Mouse (Mus musculus) intestine, embryonic 14.5 days (tissue): ENCODE data around the gene Gm20458. TPM values are rescaled to one million over a fixed set of nuclear protein-coding genes. Genes with fewer than 3 reads are reported as not detected.
A peak's percentile ranks its signal among the peaks of the same experiment; 100 is the strongest.

Experiments
- ATAC-seq: fragments of 200-750 bp; cut with Nextera tagmentation; replicated peaks from 2 replicates; pipeline ENCODE4 v1.8.0; 2017; ENCODE audit warnings: low read depth, moderate number of reproducible peaks, moderate TSS enrichment, moderate library complexity; ENCODE audit not compliant: low FRiP score, low TSS enrichment
- DNase-seq: peaks from one replicate; pipeline ENCODE4 v3.0.0-alpha.2; 2018; ENCODE audit warnings: low spot score
- H3K27ac ChIP-seq: fragments of 300-500 bp; sonication (generic); 2 replicates; pipeline ENCODE4 v1.5.1; 2014; ENCODE audit warnings: low read depth, mild to moderate bottlenecking, control low read depth
- H3K27me3 ChIP-seq: fragments of 300-500 bp; sonication (generic); replicated peaks from 2 replicates; pipeline ENCODE4 v1.6.1; 2014; ENCODE audit warnings: low read length, control low read depth; ENCODE audit not compliant: control insufficient read depth, insufficient read depth
- H3K36me3 ChIP-seq: fragments of 300-500 bp; sonication (generic); 2 replicates; pipeline ENCODE4 v1.6.1; 2014; ENCODE audit warnings: low read length, control low read depth; ENCODE audit not compliant: control insufficient read depth, insufficient read depth
- H3K4me1 ChIP-seq: fragments of 300-500 bp; sonication (generic); replicated peaks from 2 replicates; pipeline ENCODE4 v1.6.1; 2014; ENCODE audit warnings: low read length, control low read depth, mixed read lengths; ENCODE audit not compliant: control insufficient read depth, insufficient read depth
- H3K4me2 ChIP-seq: fragments of 300-500 bp; sonication (generic); 2 replicates; pipeline ENCODE4 v1.6.1; 2014; ENCODE audit warnings: low read length
- H3K4me3 ChIP-seq: fragments of 300-500 bp; sonication (generic); 2 replicates; pipeline ENCODE4 v1.5.1; 2014; ENCODE audit warnings: low read depth, low read length, control low read depth, mixed read lengths
- H3K9ac ChIP-seq: fragments of 300-500 bp; sonication (generic); 2 replicates; pipeline ENCODE4 v1.6.1; 2014; ENCODE audit warnings: mild to moderate bottlenecking, low read length
- H3K9me3 ChIP-seq: fragments of 300-500 bp; sonication (generic); 2 replicates; pipeline ENCODE4 v1.6.1; 2016; ENCODE audit warnings: low read length, control low read depth; ENCODE audit not compliant: control insufficient read depth
- whole genome bisulfite sequencing: fragments of 180-500 bp; shearing (Covaris S2); extraction: QIAGEN DNeasy Blood & Tissue Kit; methylation state at CpG from one replicate; pipeline ENCODE4 v1.1.7; 2014; 5-methylcytosine and 5-hydroxymethylcytosine counted together
- polyA plus RNA-seq: library from polyadenylated mRNA; unstranded; fragments of >200 nt; fragmentation: Nextera tagmentation; extraction: Ambion mirVana; gene quantifications from 2 replicates; pipeline ENCODE4 v1.2.1, GENCODE M21; 2014

Gene Gm20458
- polyA plus RNA-seq, 1 experiment from 2014 or later: 17.4 TPM

DNA sequence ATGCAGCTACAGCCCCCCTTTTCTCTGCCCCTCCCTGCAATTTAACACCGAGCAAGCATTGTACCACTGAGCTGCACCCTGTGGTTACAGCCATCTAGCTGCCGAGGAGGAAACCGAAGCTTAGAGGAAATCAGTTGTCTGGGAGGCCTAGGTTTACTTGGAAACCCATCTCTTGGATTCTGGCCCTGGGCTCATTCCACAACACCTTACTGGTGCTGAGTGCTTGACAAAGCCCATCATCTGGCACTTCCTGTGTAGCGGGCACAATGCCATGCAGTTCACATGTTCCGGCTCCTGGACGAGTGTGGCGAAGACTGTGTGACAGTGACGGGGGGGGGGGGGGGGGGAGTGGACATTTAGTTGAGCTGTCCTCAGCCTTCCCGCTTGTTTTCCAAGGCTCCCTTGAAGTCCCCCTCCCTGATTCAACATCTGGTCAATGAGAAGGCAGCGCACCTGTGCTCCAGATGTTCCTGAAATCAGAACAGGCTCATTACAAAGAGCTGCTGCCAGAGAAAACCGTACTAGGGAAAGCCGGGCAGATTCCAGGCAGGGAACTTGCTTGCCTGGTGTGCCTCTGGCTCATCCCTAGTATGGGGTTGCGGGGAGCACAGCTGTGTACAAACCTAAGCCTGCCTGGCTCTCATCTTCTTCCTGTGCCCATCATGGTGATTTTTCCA is 8.6 kb upstream of the Gm20458 start:
- H3K36me3 ChIP-seq: no peaks in the 10 kb centered on the region

GRCm38 (mm10) chr2:164453047-164453757 is 7.6 kb upstream of the Gm20458 start:
- ATAC-seq (no peak), DNase-seq (no peak)
- H3K27ac ChIP-seq: no peak overlapping the region
- peaks cover 23% of the 10 kb centered on the region for H3K4me1 ChIP-seq
- WGBS: 75% methylated on average over 14 of the region's 14 CpGs
- no peak overlapping the region for H3K9ac ChIP-seq
- no peak overlapping the region for H3K4me2 ChIP-seq
- no peaks in the 10 kb centered on the region for H3K27me3 ChIP-seq
- H3K36me3 ChIP-seq: no peaks in the 10 kb centered on the region
- no peaks in the 10 kb centered on the region for H3K9me3 ChIP-seq
- H3K4me3 ChIP-seq: no peak overlapping the region

More for the DNA sequence above, 8.6 kb upstream of the Gm20458 start:
- ATAC-seq (no peak), DNase-seq (no peak)
- H3K9me3 ChIP-seq: no peaks in the 10 kb centered on the region
- no peak overlapping the region for H3K4me3 ChIP-seq
- H3K4me2 ChIP-seq: no peak overlapping the region
- no peak overlapping the region for H3K27ac ChIP-seq
- no peak overlapping the region for H3K9ac ChIP-seq
- no peaks in the 10 kb centered on the region for H3K27me3 ChIP-seq
- 60% methylated on average over 12 of the region's 13 CpGs for WGBS
- peaks cover 23% of the 10 kb centered on the region for H3K4me1 ChIP-seq

DNA sequence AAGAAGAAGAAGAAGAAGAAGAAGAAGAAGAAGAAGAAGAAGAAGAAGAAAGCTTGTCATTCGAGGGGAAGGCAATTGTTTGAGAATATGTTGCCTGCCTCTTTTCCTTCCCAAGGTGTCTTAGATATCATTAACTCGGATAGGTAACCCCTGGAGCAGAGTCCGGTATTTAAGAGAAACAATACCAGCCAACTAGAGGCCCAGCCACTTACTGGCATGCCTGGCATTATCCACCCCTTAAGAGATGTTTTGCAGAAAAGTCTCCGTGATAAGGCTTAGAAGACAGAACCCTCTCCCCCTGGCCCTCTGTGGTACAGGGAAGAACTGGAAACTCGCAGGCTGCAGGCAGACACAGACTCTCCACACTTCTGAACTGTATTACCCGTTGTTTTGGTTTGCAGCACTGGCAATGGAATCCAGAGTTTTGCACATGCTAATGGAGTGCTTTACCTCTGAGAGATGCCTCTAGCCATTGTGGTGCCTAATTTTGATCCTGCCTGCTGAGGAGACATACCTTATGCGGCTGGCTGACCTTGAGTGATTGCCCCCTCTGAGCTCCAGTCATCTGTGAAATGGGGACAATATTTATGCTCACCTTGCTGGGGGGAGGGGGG is 6.8 kb upstream of the Gm20458 start:
- Histone ChIP-seq H3K27ac (no peak overlapping the region), H3K4me1 (peaks cover 22% of the 10 kb centered on the region)
- 68% methylated on average over 7 of the region's 7 CpGs for WGBS

DNA sequence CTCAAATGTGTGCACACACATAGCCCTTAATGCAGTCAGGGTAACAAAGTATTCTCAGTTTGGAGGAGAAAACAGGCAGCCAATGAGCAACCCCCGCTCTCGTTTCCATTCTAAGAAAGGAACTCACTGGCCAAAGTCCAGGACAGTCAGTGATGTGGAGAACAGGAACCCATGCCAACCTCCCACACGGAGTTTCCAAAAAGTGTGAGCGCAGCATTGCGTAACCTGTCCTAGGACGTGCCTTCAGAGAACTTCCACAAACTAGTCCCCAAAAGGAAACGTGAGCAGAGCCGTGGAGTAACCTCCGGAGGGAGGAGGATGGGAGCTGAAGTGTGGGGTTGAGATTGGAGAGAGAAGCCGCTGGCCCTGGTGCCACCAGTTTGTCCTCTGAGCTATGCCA is 5.9 kb upstream of the Gm20458 start:
- Histone ChIP-seq H3K27me3 (no peaks in the 10 kb centered on the region), H3K27ac (no peak overlapping the region), H3K9ac (no peak overlapping the region), H3K36me3 (no peaks in the 10 kb centered on the region), H3K4me3 (no peak overlapping the region), H3K9me3 (no peaks in the 10 kb centered on the region), H3K4me2 (no peak overlapping the region), H3K4me1 (peaks cover 17% of the 10 kb centered on the region)
- ATAC-seq (no peak), DNase-seq (no peak)
- WGBS: 66% methylated on average over 10 of the region's 10 CpGs

More for the DNA sequence above, 6.8 kb upstream of the Gm20458 start:
- no peak for DNase-seq
- H3K4me3 ChIP-seq: no peak overlapping the region
- H3K9ac ChIP-seq: no peak overlapping the region
- H3K36me3 ChIP-seq: no peaks in the 10 kb centered on the region
- no peak overlapping the region for H3K4me2 ChIP-seq
- no peaks in the 10 kb centered on the region for H3K9me3 ChIP-seq
- no peak for ATAC-seq
- H3K27me3 ChIP-seq: no peaks in the 10 kb centered on the region

GRCm38 (mm10) chr2:164455421-164456190 is 5.2 kb upstream of the Gm20458 start:
- H3K4me2 ChIP-seq: no peak overlapping the region
- H3K4me3 ChIP-seq: no peak overlapping the region
- peaks cover 17% of the 10 kb centered on the region for H3K4me1 ChIP-seq
- WGBS: 70% methylated on average over 6 of the region's 6 CpGs
- H3K36me3 ChIP-seq: no peaks in the 10 kb centered on the region
- H3K9me3 ChIP-seq: no peaks in the 10 kb centered on the region
- no peak overlapping the region; the same call in 1 of the 2 replicates for H3K27ac ChIP-seq
- H3K27me3 ChIP-seq: no peaks in the 10 kb centered on the region
- H3K9ac ChIP-seq: no peak overlapping the region
- DNase-seq (no peak), ATAC-seq (no peak)

DNA sequence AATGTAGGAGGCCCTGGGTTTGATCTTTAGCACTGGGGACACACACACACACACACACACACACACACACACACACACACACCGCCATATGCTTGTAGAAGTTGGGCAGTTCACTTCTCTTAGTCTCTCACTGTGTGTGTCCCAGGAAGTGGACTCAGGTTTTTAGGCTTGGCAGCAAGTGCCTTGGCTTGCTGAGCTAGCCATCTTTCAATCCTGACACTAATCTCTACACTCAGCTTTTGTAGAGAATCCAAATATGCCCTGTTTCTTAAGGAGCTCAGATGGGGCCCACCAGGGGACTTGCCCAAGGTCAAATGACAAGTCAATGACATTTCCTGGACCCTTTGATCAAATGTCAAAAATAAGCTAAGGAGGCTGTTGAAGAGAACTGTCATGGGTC is 4.4 kb upstream of the Gm20458 start:
- 87% methylated on average over 1 of the region's 1 CpGs for WGBS
- Histone ChIP-seq H3K4me3 (no peak overlapping the region), H3K9ac (peak overlapping the region; percentile 38; the same call in 1 of the 2 replicates), H3K27ac (peak overlapping the region; percentile 40), H3K4me2 (peak overlapping the region; percentile 45), H3K4me1 (peaks cover 17% of the 10 kb centered on the region), H3K27me3 (no peaks in the 10 kb centered on the region), H3K36me3 (no peaks in the 10 kb centered on the region), H3K9me3 (no peaks in the 10 kb centered on the region)
- ATAC-seq (no peak), DNase-seq (no peak)

GRCm38 (mm10) chr2:164456864-164457300 is 3.9 kb upstream of the Gm20458 start, which contains the start of gene Sys1:
TSS of gene Sys1 (plus strand) at chr2:164456964.
- peak; percentile 60 for DNase-seq
- ATAC-seq: no peak
- H3K4me1 ChIP-seq: peaks cover 21% of the 10 kb centered on the region
- H3K27ac ChIP-seq: peak within 1 kb of the TSS; percentile 43
- H3K4me3 ChIP-seq: peak within 1 kb of the TSS; percentile 20
- no peaks in the 10 kb centered on the region for H3K27me3 ChIP-seq
- no peaks in the 10 kb centered on the region for H3K9me3 ChIP-seq
- H3K36me3 ChIP-seq: no peaks in the 10 kb centered on the region
- WGBS: 3% methylated on average over 7 of the region's 7 CpGs
- H3K4me2 ChIP-seq: peak within 1 kb of the TSS; percentile 45
- H3K9ac ChIP-seq: peak within 1 kb of the TSS; percentile 38

DNA sequence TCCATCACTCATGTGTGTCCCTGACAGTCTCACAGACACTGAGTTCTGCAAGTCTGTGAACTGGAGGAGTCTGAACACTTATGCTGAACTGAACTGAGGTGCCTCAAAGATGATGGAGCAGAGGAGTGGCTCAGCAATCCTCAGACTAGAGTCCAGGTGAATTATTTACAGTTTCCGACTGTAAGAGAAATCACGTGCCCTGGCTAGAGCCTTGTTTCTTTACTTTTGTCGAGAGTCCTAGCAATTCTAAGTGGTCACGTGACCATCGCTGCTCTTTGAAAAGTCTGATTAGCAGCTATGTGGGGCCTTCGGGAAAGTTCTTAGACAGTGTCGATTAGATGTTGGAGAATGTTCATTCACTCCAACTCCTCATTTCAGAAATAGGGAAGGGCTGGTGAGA is 2.8 kb upstream of the Gm20458 start:
- WGBS: 50% methylated on average over 7 of the region's 7 CpGs
- Histone ChIP-seq H3K27me3 (no peaks in the 10 kb centered on the region), H3K9me3 (no peaks in the 10 kb centered on the region), H3K4me3 (no peak overlapping the region), H3K9ac (no peak overlapping the region), H3K36me3 (no peaks in the 10 kb centered on the region), H3K4me2 (no peak overlapping the region), H3K27ac (peak overlapping the region; percentile 43; the same call in 1 of the 2 replicates), H3K4me1 (peaks cover 25% of the 10 kb centered on the region)
- ATAC-seq: peak; percentile 53
- no peak for DNase-seq
